Mouse (Mus musculus) gastrocnemius, postnatal 14 days (tissue): ENCODE results near the gene Nepro. TPM values are rescaled to one million over a fixed set of nuclear protein-coding genes. Genes with fewer than 3 reads are reported as not detected.

Experiments used
- DNase-seq: peaks from one replicate; pipeline ENCODE4 v3.0.0; 2021; ENCODE audit warnings: mixed read lengths
- intact Hi-C: fragments of 180-260 bp; cut with DNase I; formaldehyde crosslinking; loops from one replicate; pipeline ENCODE4 v1.15.1; 2025; ENCODE audit warnings: low total_unique reads
- long read RNA-seq, 2 experiments: library from polyadenylated mRNA; stranded (forward); transcript quantifications; one replicate each; pipeline ENCODE4 v2.0.0; 2021
- total RNA-seq, 2 experiments: library from RNA; stranded (reverse); gene quantifications; 2 replicates each; pipeline ENCODE4 v1.2.3; 2021

Gene Nepro
- 1 to 10 TPM; 3.6 to 4.2 TPM for total RNA-seq
- long read RNA-seq, experiment 1: 0 reads
- long read RNA-seq, experiment 2, partial matches to known transcripts: 0 of 2 reads
- long read RNA-seq, experiment 2, other reads (novel, unspliced or antisense): 1 of 2 reads

GRCm38 (mm10) chr16:44724083-44724787 is at the start of gene Nepro:
Nepro (plus strand) TSS chr16:44724301.
- peak; percentile 96 for DNase-seq
- intact Hi-C loops: no loop called here

GRCm38 (mm10) chr16:44676357-44676756 is 47.7 kb upstream of the Nepro start:
- intact Hi-C loops: no loop called here
- DNase-seq: no peak

GRCm38 (mm10) chr16:44679082-44679481 is 45.0 kb upstream of the Nepro start:
- DNase-seq: no peak
- intact Hi-C loops: no loop called here

GRCm38 (mm10) chr16:44679503-44679971 is 44.6 kb upstream of the Nepro start:
- intact Hi-C loops: no loop called here

GRCm38 (mm10) chr16:44680756-44681498 is 43.2 kb upstream of the Nepro start:
- DNase-seq: no peak
- intact Hi-C loops: no loop called here

More at GRCm38 (mm10) chr16:44679503-44679971, 44.6 kb upstream of the Nepro start:
- DNase-seq: no peak

- no peak for DNase-seq
- intact Hi-C loops: no loop called here
Observed at GRCm38 (mm10) chr16:44684646-44685045, 39.5 kb upstream of the Nepro start.

GRCm38 (mm10) chr16:44685401-44685800 is 38.7 kb upstream of the Nepro start:
- intact Hi-C loops: no loop called here
- DNase-seq: no peak

- intact Hi-C loops: no loop called here
- no peak for DNase-seq
Observed at GRCm38 (mm10) chr16:44686991-44687718, 36.9 kb upstream of the Nepro start.

GRCm38 (mm10) chr16:44687719-44688420 is 36.2 kb upstream of the Nepro start:
- DNase-seq: no peak
- intact Hi-C loops: no loop called here

GRCm38 (mm10) chr16:44688507-44688906 is 35.6 kb upstream of the Nepro start:
- intact Hi-C loops: no loop called here
- no peak for DNase-seq

- intact Hi-C loops: no loop called here
- DNase-seq: no peak
Observed at GRCm38 (mm10) chr16:44690501-44690900, 33.6 kb upstream of the Nepro start.

- DNase-seq: no peak
- intact Hi-C loops: no loop called here
Observed at GRCm38 (mm10) chr16:44691066-44691465, 33.0 kb upstream of the Nepro start.

- intact Hi-C loops: no loop called here
- peak; percentile 70 for DNase-seq
Observed at GRCm38 (mm10) chr16:44691561-44692141, 32.5 kb upstream of the Nepro start.

GRCm38 (mm10) chr16:44692541-44692940 is 31.6 kb upstream of the Nepro start:
- DNase-seq: no peak
- intact Hi-C loops: no loop called here

- DNase-seq: no peak
- intact Hi-C loops: no loop called here
Observed at GRCm38 (mm10) chr16:44693695-44694094, 30.4 kb upstream of the Nepro start.

- DNase-seq: no peak
- intact Hi-C loops: no loop called here
Observed at GRCm38 (mm10) chr16:44695214-44695858, 28.8 kb upstream of the Nepro start.

- DNase-seq: no peak
- intact Hi-C loops: no loop called here
Observed at GRCm38 (mm10) chr16:44695859-44696620, 28.1 kb upstream of the Nepro start.
